Mouse (Mus musculus) heart, embryonic 11.5 days (tissue): Measurements from ENCODE around the gene Trpm7. TPM values are rescaled to one million over a fixed set of nuclear protein-coding genes. Genes with fewer than 3 reads are reported as not detected.
A peak's percentile ranks its signal among the peaks of the same experiment; 100 is the strongest.
"Not testable (repeated sequence)": the region's sequence is repeated elsewhere in the genome, so short reads cannot be mapped to it uniquely, and the experiment has no call there.

Experiments
- ATAC-seq: fragments of 200-750 bp; cut with Nextera tagmentation; replicated peaks from 2 replicates; pipeline ENCODE4 v1.8.0; 2017; ENCODE audit warnings: moderate library complexity; ENCODE audit not compliant: insufficient number of reproducible peaks, low FRiP score, low TSS enrichment
- H3K27ac ChIP-seq: fragments of 300-500 bp; sonication (generic); 2 replicates; pipeline ENCODE4 v1.5.1; 2014; ENCODE audit warnings: mild to moderate bottlenecking, low read depth, low read length
- H3K27me3 ChIP-seq: fragments of 300-500 bp; sonication (generic); 2 replicates; pipeline ENCODE4 v1.6.1; 2014; ENCODE audit warnings: mild to moderate bottlenecking, low read length, mixed read lengths; ENCODE audit not compliant: control insufficient read depth, insufficient read depth
- H3K36me3 ChIP-seq: fragments of 300-500 bp; sonication (generic); 2 replicates; pipeline ENCODE4 v1.6.1; 2014; ENCODE audit warnings: mild to moderate bottlenecking, low read length, moderate library complexity, mixed read lengths; ENCODE audit not compliant: control insufficient read depth, insufficient read depth
- H3K4me1 ChIP-seq: fragments of 300-500 bp; sonication (generic); 2 replicates; pipeline ENCODE4 v1.6.1; 2014; ENCODE audit warnings: low read length; ENCODE audit not compliant: control insufficient read depth, insufficient read depth
- H3K4me2 ChIP-seq: fragments of 300-500 bp; sonication (generic); 2 replicates; pipeline ENCODE4 v1.6.1; 2014; ENCODE audit warnings: mild to moderate bottlenecking, moderate library complexity
- H3K4me3 ChIP-seq: fragments of 300-500 bp; sonication (generic); 2 replicates; pipeline ENCODE4 v1.5.1; 2014; ENCODE audit warnings: low read depth, low read length
- H3K9ac ChIP-seq: fragments of 300-500 bp; sonication (generic); 2 replicates; pipeline ENCODE4 v1.6.1; 2014; ENCODE audit warnings: mild to moderate bottlenecking, low read depth, low read length, moderate library complexity
- H3K9me3 ChIP-seq: fragments of 300-500 bp; sonication (generic); replicated peaks from 2 replicates; pipeline ENCODE4 v1.6.1; 2016; ENCODE audit warnings: low read length; ENCODE audit not compliant: control insufficient read depth
- WGBS: fragments of 180-500 bp; shearing (Covaris S2); extraction: QIAGEN DNeasy Blood & Tissue Kit; methylation state at CpG from one replicate; pipeline ENCODE4 v1.1.7; 2014; ENCODE audit not compliant: insufficient replicate concordance; 5-methylcytosine and 5-hydroxymethylcytosine counted together
- polyA plus RNA-seq: library from polyadenylated mRNA; unstranded; fragments of >200 nt; fragmentation: Nextera tagmentation; extraction: Ambion mirVana; gene quantifications from 2 replicates; pipeline ENCODE4 v1.2.1, GENCODE M21; 2014

Trpm7 gene
- polyA plus RNA-seq, 1 experiment from 2014 or later: 49.9 TPM

DNA sequence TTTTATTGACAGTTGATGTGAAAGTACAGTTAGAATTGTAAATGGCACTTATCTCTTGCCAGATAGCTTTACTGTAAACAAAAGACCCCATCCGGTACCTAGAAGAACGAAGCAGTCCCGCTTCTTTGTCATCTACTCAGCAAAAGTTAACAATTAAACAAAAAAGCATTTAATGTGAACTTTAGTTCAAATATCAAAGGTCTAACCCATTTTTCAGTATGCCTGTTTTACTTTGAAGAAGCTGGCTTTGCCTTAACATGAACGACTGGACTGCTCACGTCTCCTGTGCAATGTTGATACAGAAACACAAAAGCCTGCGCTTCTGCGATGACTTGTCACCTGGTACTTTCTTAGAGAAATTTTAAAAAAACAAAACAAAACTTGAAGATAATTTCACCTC lies 16.3 kb upstream of the Trpm7 start:
- ATAC-seq: no peak
- H3K4me2 ChIP-seq: no peak overlapping the region
- H3K36me3 ChIP-seq: peaks cover 2% of the 10 kb centered on the region; the same call in 1 of the 2 replicates
- H3K27me3 ChIP-seq: no peaks in the 10 kb centered on the region
- no peak overlapping the region for H3K9ac ChIP-seq
- H3K27ac ChIP-seq: no peak overlapping the region
- WGBS: 64% methylated on average over 7 of the region's 7 CpGs
- no peaks in the 10 kb centered on the region for H3K9me3 ChIP-seq
- no peaks in the 10 kb centered on the region for H3K4me1 ChIP-seq
- no peak overlapping the region for H3K4me3 ChIP-seq

DNA sequence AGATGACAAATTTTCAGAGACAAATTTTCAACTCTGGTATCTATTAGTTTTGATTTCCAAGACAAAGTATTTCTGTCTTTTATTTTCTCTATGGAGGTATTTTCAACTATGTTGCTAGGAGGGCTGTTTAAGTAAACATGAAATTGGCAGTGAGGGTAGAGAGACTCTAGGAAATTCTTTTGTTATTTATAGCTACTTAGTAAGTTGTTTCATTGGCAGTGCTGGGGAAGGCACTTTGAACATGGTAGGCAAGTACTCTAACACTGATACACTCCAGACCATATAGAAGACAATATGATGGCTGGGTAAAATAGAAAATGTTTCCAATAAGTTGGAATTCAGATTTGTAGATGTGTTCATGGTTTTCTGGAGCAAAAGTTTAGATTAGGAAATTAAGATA lies 15.7 kb upstream of the Trpm7 start:
- Histone ChIP-seq H3K36me3 (peaks cover 2% of the 10 kb centered on the region; the same call in 1 of the 2 replicates), H3K4me3 (no peak overlapping the region), H3K4me1 (no peaks in the 10 kb centered on the region), H3K4me2 (no peak overlapping the region), H3K27ac (no peak overlapping the region), H3K9me3 (no peaks in the 10 kb centered on the region), H3K9ac (no peak overlapping the region), H3K27me3 (no peaks in the 10 kb centered on the region)
- ATAC-seq: no peak

DNA sequence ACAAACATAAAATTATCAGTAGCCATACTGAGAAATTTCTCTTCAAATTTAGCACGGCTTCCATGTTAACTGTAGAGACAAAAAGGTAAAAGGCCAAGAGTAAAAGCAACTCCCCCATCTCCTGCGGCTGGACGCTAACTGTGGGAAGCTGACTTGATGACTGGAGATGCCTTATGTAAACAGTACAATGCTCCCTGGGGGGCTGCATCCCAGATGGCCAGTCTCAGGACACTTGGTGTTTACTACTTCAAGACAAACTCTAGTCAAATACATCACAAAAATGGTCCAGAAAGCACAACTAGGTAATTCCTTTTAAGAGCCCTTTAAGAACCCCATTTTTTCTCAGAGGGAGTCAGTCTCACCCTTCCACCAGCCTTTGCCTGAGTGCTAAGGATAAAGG lies 11.1 kb upstream of the Trpm7 start:
- H3K27me3 ChIP-seq: no peaks in the 10 kb centered on the region
- peaks cover 8% of the 10 kb centered on the region; the same call in 1 of the 2 replicates for H3K4me1 ChIP-seq
- H3K9me3 ChIP-seq: no peaks in the 10 kb centered on the region
- ATAC-seq: no peak
- H3K9ac ChIP-seq: no peak overlapping the region
- no peak overlapping the region for H3K4me3 ChIP-seq
- 37% methylated on average over 3 of the region's 3 CpGs for WGBS
- no peak overlapping the region for H3K27ac ChIP-seq
- H3K36me3 ChIP-seq: no peaks in the 10 kb centered on the region
- H3K4me2 ChIP-seq: no peak overlapping the region

DNA sequence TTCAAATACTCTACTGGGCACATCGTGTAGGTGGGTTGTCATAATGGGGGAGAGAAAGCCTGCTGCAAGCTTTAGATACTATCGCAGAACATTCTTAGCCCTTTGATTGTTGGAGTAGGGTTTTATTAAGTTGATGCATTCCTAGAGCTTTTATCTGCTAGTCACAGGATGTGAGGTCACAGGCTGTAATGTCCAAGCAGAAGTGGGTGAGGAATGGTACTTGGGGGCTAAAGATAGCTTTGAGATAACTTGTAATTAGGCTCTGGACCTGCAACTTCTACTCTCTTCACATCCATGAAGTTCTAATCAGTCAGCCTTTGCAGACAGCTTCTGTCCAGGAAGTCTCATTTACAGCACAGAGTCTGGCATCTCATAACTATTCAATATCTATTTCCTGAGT lies 9.8 kb upstream of the Trpm7 start:
- no peak overlapping the region for H3K9ac ChIP-seq
- H3K27me3 ChIP-seq: no peaks in the 10 kb centered on the region
- H3K36me3 ChIP-seq: no peaks in the 10 kb centered on the region
- peaks cover 8% of the 10 kb centered on the region; the same call in 1 of the 2 replicates for H3K4me1 ChIP-seq
- 0 out of 2 replicates have a peak overlapping the region, but pooled peaks have one; percentile 12 for H3K4me2 ChIP-seq
- H3K9me3 ChIP-seq: no peaks in the 10 kb centered on the region
- H3K27ac ChIP-seq: no peak overlapping the region
- 32% methylated on average over 2 of the region's 2 CpGs for WGBS
- no peak overlapping the region for H3K4me3 ChIP-seq
- ATAC-seq: no peak

DNA sequence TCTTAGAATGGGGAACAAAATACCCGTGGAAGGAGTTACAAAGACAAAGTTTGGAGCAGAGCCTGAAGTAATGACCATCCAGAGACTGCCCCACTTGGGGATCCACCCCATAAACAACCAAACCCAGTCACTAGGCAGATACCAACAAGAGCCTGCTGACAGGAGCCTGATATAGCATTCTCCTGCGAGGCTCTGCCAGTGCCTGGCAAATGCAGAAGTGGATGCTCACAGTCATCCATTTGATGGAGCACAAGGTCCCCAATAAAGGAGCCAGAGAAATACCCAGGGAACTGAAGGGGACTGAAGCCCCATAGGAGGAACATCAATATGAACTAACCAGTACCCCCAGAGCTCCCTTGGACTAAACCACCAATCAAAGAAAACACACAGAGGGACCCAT lies 6.7 kb upstream of the Trpm7 start:
- not testable (repeated sequence) for H3K27me3 ChIP-seq, H3K4me1 ChIP-seq, H3K4me2 ChIP-seq, H3K27ac ChIP-seq, ATAC-seq, H3K4me3 ChIP-seq, H3K36me3 ChIP-seq, H3K9ac ChIP-seq, H3K9me3 ChIP-seq
- WGBS: 31% methylated on average over 2 of the region's 2 CpGs

DNA sequence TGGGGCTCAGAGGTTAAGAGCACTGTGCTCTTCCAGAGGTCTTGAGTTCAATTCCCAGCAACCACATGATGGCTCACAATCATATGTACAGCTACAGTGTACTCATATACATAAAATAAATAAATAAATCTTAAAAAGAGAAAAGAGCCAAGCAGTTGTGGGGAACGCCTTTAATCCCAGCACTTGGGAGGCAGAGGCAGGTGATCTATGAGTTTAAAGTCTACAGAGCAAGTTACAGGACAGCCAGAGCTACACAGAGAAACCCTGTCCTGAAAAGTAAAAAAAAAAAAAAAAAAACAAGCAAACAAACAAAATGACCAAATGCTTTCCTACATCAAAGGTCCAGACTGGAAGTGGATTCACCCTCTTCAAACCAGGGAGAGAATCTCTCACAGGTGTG lies 2.0 kb upstream of the Trpm7 start:
- Histone ChIP-seq H3K9me3 (no peaks in the 10 kb centered on the region), H3K36me3 (no peaks in the 10 kb centered on the region), H3K27ac (no peak overlapping the region), H3K27me3 (no peaks in the 10 kb centered on the region), H3K9ac (no peak overlapping the region), H3K4me2 (no peak overlapping the region), H3K4me1 (peaks cover 6% of the 10 kb centered on the region; the same call in 1 of the 2 replicates), H3K4me3 (no peak overlapping the region)
- 91% methylated on average over 1 of the region's 1 CpGs for WGBS
- ATAC-seq: no peak

DNA sequence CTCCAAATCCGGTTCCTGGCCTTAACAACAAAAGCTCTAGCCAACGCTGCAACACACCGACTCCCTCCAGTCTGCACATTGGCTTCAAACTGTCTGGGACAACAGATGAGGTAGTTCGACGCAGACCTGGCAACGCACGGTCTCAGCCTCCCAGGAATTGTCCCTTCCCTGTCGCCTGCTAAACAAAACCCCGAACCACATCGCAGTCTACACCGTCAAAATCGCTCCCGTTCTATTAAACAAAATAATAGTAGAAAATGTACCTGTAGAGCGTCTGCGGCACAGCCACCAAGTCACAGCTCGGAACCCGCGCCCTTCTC lies 554 bp downstream of the Trpm7 start:
- ATAC-seq: peak; percentile 52; the same call in 1 of the 2 replicates
- Histone ChIP-seq H3K4me3 (peak overlapping the region; percentile 73), H3K36me3 (no peaks in the 10 kb centered on the region), H3K9ac (peak overlapping the region; percentile 86), H3K4me2 (peak overlapping the region; percentile 70), H3K27me3 (no peaks in the 10 kb centered on the region), H3K9me3 (no peaks in the 10 kb centered on the region), H3K4me1 (peaks cover 6% of the 10 kb centered on the region; the same call in 1 of the 2 replicates), H3K27ac (peak overlapping the region; percentile 98)
- WGBS: 0% methylated on average over 18 of the region's 18 CpGs

DNA sequence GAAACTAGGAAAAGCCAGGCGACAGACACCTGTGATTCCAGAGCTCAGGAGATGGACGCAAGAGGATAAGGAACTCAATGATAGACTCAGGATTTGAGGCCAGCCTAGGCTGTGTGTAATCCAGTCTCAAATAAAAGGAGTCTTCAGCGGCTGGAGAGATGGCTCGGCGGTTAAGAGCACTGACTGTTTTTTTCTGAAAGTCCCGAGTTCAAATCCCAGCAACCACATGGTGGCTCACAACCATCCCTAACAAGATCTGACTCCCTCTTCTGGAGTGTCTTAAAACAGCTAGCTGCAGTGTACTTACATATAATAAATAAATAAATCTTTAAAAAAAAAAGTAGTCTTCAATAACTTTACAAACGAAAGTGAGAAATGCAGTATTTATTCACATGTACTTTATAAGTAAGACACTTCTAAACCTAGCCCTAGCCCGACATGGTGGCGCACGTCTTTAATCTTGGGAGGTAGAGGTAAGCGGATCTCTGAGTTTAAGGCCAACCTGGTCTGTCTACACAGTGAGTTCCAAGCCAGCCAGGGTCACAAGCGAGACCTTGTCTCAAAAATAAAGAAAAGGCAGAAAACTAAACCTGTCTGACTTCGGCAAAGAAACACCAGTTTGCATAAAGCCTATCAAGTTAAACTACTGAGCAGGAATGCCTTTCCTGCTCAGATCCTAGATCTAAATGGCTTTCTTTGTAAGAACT lies 1.1 kb downstream of the Trpm7 start:
- no peaks in the 10 kb centered on the region for H3K9me3 ChIP-seq
- ATAC-seq: no peak
- H3K36me3 ChIP-seq: no peaks in the 10 kb centered on the region
- peak overlapping the region; percentile 70 for H3K4me2 ChIP-seq
- WGBS: 20% methylated on average over 13 of the region's 13 CpGs
- H3K4me3 ChIP-seq: peak overlapping the region; percentile 73
- H3K9ac ChIP-seq: peak overlapping the region; percentile 86
- H3K27ac ChIP-seq: peak overlapping the region; percentile 98
- H3K27me3 ChIP-seq: no peaks in the 10 kb centered on the region
- peaks cover 6% of the 10 kb centered on the region; the same call in 1 of the 2 replicates for H3K4me1 ChIP-seq

DNA sequence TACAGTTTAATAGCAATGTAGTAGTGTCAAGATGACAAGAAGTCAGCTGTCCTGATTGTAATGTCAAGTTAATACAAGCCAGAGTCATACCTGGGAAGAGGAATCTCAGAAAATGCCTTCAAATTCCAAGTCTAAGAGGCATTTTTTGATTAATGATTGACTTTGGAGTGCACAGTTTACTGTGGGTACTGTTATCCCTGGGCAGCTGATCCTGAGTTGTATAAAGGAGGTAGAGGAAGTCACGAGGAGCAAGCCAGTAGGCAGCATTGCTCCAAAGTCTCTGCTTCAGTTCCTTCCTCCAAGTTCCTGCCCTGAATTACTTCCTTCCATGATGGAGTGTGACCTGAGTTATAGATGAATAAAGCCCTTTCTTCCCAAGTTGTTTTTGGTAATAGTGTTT lies 9.7 kb downstream of the Trpm7 start:
- Histone ChIP-seq H3K9me3 (no peaks in the 10 kb centered on the region), H3K4me2 (no peak overlapping the region), H3K9ac (no peak overlapping the region), H3K27me3 (no peaks in the 10 kb centered on the region), H3K4me3 (no peak overlapping the region), H3K4me1 (no peaks in the 10 kb centered on the region), H3K27ac (no peak overlapping the region), H3K36me3 (no peaks in the 10 kb centered on the region)
- WGBS: 81% methylated on average over 1 of the region's 1 CpGs
- no peak for ATAC-seq
